Mouse (Mus musculus): ENCODE results near the gene Tap2. TPM values are rescaled to one million over a fixed set of nuclear protein-coding genes. Genes with fewer than 3 reads are reported as not detected.

The Tap2 gene
- total RNA-seq, 2 experiments from 2014 or later = 47.0 to 54.3 TPM

- DNase-seq = no peak
These were observed 46.0 kb downstream of the Tap2 start for GRCm38 (mm10) chr17:34249361-34249760.

- DNase-seq = peak; percentile 17 to 52
These were observed 46.6 kb downstream of the Tap2 start for GRCm38 (mm10) chr17:34249878-34250277.

- DNase-seq = no peak
These were observed 48.3 kb downstream of the Tap2 start for GRCm38 (mm10) chr17:34251666-34252065.

GRCm38 (mm10) chr17:34256501-34256900 lies 53.2 kb downstream of the Tap2 start:
- DNase-seq = no peak

GRCm38 (mm10) chr17:34257594-34258375 lies 54.5 kb downstream of the Tap2 start, which contains the start of gene H2-Ab1:
Gene H2-Ab1, plus strand, starts transcription at chr17:34257689.
- peak; percentile 79 to 83 for DNase-seq

DNA sequence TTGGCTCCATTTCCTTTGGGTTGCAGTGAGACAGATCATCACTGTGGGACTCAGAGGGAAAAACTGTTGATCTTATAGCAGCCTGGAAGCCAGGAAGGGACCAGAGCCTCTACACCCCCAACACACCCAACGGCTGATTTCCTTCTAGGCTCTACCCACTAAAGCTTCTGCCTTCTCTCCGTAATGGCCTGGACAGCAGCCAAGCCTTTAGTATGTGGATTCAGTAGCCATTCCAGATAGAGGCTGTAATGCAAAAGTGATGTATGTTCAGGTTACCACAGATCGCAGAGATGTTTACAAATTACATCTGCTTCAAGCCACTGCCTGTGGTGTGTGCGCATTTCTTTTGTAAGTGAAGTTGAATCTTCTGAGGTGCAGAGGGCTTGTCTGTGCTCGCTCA lies 57.2 kb downstream of the Tap2 start:
- no peak for DNase-seq

DNA sequence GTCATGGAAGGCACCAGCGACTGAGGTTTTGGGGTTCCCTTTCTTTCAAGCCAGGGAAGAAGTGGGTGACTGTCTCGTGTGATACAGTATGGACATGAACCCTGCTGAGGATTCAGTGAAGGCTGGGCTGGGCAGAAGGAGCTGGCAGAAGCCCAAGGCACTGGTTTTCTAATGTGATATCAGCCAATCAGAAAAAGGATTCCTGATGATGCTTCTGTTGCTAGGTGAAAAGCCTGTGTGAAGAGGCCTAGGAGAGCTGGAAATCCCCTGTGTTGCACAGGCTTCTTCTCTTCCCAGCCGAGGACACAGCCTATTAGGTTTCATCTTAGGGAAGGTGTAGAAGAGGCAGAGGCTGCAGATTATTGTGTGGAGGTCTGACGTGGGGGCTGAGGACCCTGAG lies 58.2 kb downstream of the Tap2 start:
- DNase-seq = peak; percentile 59 to 77

- DNase-seq = peak; percentile 59 to 71
These were observed 59.7 kb downstream of the Tap2 start for GRCm38 (mm10) chr17:34263068-34263467.

DNA sequence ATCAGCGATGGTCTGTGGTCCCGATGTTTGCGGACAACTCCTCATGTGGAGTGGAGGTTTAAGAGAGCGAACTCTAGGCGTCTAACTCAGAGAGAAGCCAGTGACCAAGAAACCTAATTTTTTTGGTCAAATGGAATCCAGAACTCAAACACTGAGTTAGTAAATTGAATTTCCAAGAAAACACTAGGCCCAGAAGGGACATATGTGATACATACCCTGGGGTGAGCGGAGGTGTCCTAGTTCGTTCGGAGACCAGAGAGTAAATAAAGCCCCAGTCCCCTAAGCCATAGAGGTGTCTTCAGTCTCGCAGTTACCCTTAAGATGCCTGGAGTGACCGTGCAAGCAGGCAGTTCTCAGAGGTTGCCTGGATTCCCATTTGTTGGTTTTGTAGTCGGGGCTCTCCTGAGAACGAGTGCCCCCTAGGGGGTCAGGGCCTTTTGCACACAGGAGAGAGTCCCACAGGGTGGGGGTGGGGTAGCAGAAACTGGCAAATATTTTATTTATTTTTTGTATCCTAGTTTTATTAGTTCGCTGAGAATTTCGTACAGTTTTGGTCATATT lies 60.6 kb downstream of the Tap2 start:
- DNase-seq = peak in 1 of 2 experiments; percentile 29

- peak in 1 of 2 experiments; percentile 8 for DNase-seq
These were observed 61.4 kb downstream of the Tap2 start for GRCm38 (mm10) chr17:34264452-34265351.

Other genes with a start within 250 kb of the Tap2 start
- 10 to 100 TPM; 53.4 to 59.9 TPM for gene Vps52, start 247.7 kb upstream of the Tap2 start, total RNA-seq (2021)
- gene Rps18, start 247.5 kb upstream of the Tap2 start, total RNA-seq (2021) = 100 to 1,000 TPM; 791 to 792 TPM
- 100 to 1,000 TPM; 459 to 574 TPM for gene H2-K1, start 203.2 kb upstream of the Tap2 start, total RNA-seq (2021)
- 10 to 100 TPM; 43.8 to 48.3 TPM for gene Ring1, start 178.8 kb upstream of the Tap2 start, total RNA-seq (2021)
- 100 to 1,000 TPM; 243 to 247 TPM for gene H2-Ke6, start 175.5 kb upstream of the Tap2 start, total RNA-seq (2021)
- gene Slc39a7, start 171.8 kb upstream of the Tap2 start, total RNA-seq (2021) = 100 to 1,000 TPM; 165 to 198 TPM
- gene Rxrb, start 171.7 kb upstream of the Tap2 start, total RNA-seq (2021) = 10 to 100 TPM; 53.5 to 55.7 TPM
- gene Col11a2, start 164.1 kb upstream of the Tap2 start, total RNA-seq (2021) = 1 to 10 TPM; 1.2 to 2.2 TPM
- not detected for gene H2-Oa, start 111.2 kb upstream of the Tap2 start, total RNA-seq (2021)
- gene H2-DMa, start 84.0 kb upstream of the Tap2 start, total RNA-seq (2021) = 10 to 100 TPM; 11.4 to 12.7 TPM
- gene Brd2, start 80.9 kb upstream of the Tap2 start, total RNA-seq (2021) = 100 to 1,000 TPM; 213 to 224 TPM
- gene H2-DMb2, start 60.2 kb upstream of the Tap2 start, total RNA-seq (2021) = 1 to 10 TPM in 1 of 2 experiments, under 1 TPM in 1; 0.72 to 2.2 TPM
- gene H2-DMb1, start 50.5 kb upstream of the Tap2 start, total RNA-seq (2021) = 1 to 10 TPM; 3.5 to 6.0 TPM
- 10 to 100 TPM; 12.5 to 23.0 TPM for gene Tap1, start 16.0 kb upstream of the Tap2 start, total RNA-seq (2021)
- 10 to 100 TPM; 11.2 to 18.8 TPM for gene Psmb9, start 15.8 kb upstream of the Tap2 start, total RNA-seq (2021)
- gene Psmb8, start 5.8 kb upstream of the Tap2 start, total RNA-seq (2021) = 10 to 100 TPM; 31.0 to 34.7 TPM
- gene H2-Ob, start 35.4 kb downstream of the Tap2 start, total RNA-seq (2021) = under 1 TPM; 0.33 to 0.73 TPM
- gene H2-Ab1, start 54.2 kb downstream of the Tap2 start, total RNA-seq (2021) = 10 to 100 TPM; 36.3 to 70.4 TPM
- 10 to 100 TPM; 56.2 to 89.4 TPM for gene H2-Aa, start 84.3 kb downstream of the Tap2 start, total RNA-seq (2021)
- 10 to 100 TPM; 52.3 to 94.3 TPM for gene H2-Eb1, start 102.3 kb downstream of the Tap2 start, total RNA-seq (2021)
- not detected for gene H2-Eb2, start 122.1 kb downstream of the Tap2 start, total RNA-seq (2021)
- under 1 TPM; 0.23 to 0.30 TPM for gene Btnl2, start 151.3 kb downstream of the Tap2 start, total RNA-seq (2021)
- gene Btnl1, start 173.6 kb downstream of the Tap2 start, total RNA-seq (2021) = not detected
- gene BC051142, start 195.3 kb downstream of the Tap2 start, total RNA-seq (2021) = 1 to 10 TPM; 1.2 to 1.8 TPM

All from adrenal gland, postnatal 36 days (tissue).